Mouse (Mus musculus): Measurements from ENCODE around the gene Nubpl.

The Nubpl gene

DNA sequence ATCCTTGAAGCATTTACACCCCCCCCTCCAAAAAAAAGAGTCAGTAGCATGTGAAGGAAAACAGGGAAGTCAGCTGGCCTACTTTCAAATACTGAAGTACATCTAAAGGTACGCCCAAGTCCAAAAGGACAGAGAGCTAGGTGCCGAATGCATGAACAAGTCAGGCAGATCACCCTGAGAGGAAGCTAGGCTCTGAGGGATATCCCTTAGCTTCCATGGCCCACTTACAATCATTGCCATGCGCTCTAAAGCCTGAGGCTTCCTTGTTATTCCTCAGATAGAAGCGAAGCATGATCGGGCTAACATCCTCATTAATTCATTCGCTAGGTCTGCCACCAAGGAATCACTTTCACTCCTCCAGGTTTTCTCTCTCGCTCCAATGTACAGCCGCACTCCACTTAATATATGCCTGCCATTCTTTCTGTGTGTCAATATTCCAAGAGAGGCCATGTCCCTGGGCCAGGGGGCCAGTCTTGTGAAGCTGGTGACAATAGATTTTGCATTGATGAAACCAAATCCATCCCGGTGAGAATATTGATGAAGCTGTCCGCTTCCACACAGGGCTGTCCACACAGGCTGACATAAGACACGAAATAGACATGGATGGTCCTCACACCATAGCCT lies 237.7 kb downstream of the Nubpl start:
- no peak for DNase-seq (ENCODE audit: low spot score)

DNA sequence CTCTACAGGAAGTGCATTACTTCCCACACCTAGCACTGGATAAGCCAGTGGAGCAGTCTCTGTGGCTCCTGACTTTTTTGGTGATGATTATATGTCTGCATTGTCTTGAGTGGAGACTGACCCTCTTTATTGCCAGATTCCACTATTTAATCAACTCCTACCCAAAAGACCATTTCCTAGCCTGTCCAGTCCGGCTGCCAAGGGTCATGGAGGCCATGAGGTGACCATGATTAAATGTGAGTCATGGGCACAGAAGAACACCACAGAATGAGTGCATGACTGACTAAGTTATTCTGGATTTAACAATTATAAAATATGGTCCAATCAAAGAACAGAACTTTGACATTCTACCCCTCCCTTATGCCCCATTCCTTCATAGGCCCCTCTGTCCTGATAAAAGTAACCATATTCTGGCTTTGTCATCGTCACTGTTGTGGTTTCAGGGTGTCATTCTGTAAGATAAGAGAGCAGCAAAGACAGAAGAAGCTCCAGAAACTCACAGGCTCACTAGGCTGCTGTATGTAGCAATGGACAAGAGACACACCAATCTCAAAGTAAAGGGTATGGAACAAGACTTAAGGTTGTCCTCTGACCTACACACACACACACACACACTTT lies 240.7 kb downstream of the Nubpl start:
- peak; percentile 0 for DNase-seq (ENCODE audit: low spot score)

DNA sequence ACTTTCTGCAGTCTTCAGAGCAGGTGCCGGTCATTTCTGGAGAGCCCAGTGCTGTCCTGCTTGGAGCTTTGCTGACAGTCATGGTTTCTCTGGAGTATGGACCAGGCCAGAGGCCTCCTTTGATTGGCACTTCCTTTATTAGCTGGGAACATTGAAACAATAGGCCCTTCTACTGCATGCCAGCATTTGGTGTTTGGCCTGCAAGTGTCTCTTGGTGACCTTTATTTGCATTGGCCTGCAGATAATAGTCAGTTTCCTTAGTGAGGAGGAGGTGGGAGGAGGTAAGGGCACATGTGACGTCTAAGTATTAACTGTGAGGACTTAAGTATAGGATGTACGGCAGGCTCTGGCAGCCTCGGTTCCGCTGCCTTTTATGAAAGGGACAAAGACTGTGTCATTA lies 249.1 kb downstream of the Nubpl start:
- DNase-seq (ENCODE audit: low spot score): no peak

DNA sequence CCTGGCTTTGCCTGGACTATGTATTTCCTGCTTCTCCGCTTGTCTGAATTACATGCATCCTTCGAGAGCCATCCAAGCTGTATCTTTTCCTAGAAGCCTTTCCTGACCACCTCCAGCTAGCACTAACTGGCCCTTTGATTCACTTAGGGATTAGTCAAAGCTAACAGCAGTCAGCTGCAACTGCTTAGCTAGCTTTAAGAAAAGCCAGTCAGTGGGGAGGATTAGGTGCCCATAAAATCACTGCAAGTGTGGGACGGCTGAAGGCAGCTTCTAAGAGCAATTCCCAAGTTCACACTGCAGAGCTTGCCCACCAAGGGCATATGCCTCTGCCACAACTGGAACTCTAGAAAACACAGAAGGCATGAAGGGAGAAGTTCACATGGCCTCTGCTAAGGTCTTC lies 252.7 kb downstream of the Nubpl start:
- no peak for DNase-seq (ENCODE audit: low spot score)

DNA sequence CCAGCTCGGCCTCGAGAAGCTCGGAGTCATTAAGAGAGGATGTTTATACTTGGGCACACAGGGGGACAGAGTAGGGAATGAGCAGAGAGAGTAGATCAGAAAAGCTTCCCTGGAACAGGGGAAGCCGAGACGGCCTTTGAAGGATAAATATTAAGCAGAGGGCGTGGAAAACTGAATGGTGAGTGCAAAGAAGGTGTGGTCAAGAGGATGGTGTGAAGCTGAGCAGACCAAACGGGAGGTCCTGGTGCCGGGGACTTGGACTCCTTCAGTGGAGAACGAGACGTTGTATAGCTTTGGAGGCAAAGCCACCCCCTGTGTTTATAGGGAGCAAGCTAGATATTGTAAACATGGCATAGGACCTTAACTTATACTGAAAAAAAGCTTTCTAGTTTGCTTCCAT lies 261.9 kb downstream of the Nubpl start:
- DNase-seq (ENCODE audit: low spot score): no peak

DNA sequence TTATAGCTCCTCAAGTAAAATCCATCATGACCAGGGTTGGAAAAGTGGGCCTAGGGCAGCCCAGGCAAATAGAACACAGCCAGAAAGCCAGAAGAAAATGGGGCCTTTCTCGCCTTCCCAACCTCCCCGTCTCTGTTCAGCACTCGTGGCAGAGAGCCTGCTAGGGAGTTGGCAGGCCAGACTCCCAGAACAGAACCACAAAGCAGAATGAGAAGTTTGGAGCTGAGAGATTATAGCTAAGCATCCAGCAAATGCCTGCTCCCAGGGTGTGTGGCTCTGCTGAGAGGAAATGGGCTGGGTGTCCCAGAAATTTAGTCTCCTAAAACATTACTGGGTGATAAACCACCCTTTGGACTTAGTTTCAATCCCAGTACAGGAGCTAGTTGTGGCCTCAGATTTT lies 262.6 kb downstream of the Nubpl start:
- DNase-seq (ENCODE audit: low spot score): no peak

DNA sequence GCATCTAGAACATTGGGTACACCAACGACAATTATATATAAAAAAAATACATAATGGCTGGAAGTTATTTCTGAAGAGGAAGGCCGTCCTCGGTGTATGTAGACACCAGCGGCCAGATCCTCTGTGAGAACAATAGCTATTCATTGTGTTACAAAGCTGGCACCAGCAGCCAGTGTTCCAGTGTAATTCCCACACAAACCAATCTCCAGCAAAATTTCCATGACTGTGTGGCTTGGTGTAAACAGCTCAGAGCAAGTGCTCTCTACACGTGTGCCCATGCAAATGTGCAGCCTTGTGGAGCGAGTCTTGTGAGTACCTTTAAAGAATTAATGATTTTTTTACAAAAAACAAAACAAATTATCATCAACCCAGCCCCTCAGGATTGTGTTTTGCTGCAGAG lies 263.7 kb downstream of the Nubpl start:
- no peak for DNase-seq (ENCODE audit: low spot score)

All from c-Kit-positive CD71-positive TER-119-positive erythroid progenitor cells, embryonic 14.5 days (primary cell).